Mouse (Mus musculus): ENCODE measurements at regions not wholly inside any gene's neighbourhood (a gene's known extent, or its start where the extent isn't known, plus 50 kb on each side); places are given as distances from the start of the nearest gene placed in this dataset.
A peak's percentile ranks its signal among the peaks of the same experiment; 100 is the strongest.

- no peak for DNase-seq
Measured at GRCm38 (mm10) chr3:151931096-151931495, 93.7 kb upstream of the Ptgfr start.

DNA sequence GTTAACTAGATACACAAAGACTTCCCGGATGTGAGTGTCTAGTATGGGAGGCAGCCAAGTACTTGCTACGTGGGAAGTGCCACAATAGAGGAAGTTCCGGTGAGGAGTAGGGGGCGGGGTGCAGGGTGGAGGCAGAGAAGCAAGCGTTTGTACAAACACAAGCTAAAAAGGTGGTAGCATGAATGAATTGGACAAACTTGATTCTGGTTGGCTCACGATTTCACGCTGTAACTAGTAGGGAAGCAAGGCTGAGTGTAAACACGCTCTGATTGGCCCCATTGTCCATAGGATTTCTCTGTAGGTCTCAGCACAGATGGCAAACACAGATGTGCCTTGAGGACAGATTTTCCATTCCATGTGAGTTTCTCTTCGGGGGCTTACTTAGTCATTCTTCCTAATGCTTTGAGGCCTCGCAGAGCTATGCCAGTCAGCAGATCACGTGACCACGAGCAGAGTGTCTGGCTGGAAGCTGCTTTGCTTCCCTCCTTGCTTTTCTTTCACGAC lies 76.6 kb upstream of the Ptgfr start:
- DNase-seq, result peak; percentile 15 to 64

DNA sequence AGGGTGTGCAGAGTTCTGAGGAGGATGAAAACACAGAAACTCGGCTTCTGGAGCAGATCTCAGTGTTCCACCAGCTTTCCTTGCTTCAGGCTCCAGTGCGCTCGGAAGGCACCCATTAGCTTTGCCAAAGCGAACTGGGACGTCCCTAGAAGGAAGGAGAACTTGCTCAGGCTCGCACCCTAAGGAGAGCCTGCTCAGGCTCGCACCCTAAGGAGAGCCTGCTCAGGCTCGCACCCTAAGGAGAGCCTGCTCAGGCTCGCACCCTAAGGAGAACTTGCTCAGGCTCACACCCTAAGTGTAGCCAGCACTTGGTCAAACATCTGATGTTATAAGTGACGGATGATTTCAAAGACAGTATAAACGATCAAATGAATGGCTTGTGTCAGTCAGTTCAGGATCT lies 74.9 kb upstream of the Ptgfr start:
- DNase-seq, result peak; percentile 15 to 30

DNA sequence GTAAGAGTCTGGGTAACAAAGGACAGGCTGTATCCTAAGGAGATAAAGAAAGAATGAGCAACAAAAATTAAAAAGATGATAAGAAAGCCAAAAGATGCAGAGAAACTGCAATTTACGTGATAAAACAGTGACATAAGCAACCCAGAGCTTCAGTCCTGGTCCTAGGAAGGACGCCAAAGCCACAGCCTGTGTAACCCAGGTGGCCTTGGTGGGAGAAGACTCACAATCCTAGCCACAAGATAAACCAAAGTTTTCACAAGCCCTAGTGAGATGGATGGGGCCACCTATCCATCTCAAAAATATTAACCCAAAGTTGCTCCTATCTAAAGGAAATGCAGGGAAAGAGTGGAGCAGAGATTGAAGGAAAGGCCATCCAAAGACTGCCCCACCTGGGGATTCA lies 73.4 kb upstream of the Ptgfr start:
- DNase-seq, result peak in 1 of 2 experiments; percentile 53

GRCm38 (mm10) chr3:151909344-151909743 lies 71.9 kb upstream of the Ptgfr start:
- DNase-seq, result no peak

GRCm38 (mm10) chr3:151908886-151909285 lies 71.5 kb upstream of the Ptgfr start:
- DNase-seq, result no peak

DNA sequence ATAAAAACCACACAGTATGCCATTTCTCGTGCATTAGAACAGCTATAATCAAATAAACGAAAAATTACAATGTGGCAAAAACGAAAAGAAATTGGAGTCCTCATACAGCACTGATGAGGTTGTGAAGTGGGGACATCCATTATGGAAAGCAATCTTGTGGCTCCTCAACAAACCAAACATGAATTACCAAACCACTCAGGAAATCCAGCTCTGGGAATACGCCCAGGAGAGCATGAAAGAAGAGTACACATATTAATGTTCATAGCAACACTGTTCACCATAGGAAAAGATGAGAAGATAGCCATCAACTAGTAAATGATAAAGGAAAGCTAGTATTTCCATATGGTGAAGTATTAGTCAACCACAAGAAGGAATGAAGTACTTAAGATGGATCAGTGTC lies 68.3 kb upstream of the Ptgfr start:
- no peak for DNase-seq

DNA sequence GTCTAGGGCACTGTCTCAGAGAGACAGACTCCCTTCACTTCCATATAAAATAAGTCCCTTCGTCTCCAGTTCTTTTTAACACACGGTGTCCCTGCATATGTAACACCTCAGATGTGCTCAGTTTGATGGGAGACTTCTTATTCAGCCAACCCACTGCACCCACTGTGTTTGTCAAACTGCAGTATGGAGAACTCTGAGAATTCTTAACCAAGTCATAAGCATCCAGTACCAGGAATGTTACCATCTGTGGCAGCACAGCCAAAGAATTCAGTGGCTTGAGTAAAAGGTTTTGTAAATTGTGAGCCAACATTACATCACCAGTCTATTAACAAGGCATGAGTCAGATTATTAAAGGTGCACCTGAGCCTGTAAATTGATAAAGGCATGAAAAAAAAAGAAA lies 65.7 kb upstream of the Ptgfr start:
- DNase-seq, result no peak

- no peak for DNase-seq
Measured at GRCm38 (mm10) chr3:151902216-151902827, 64.9 kb upstream of the Ptgfr start.

GRCm38 (mm10) chr3:151899676-151900075 lies 62.2 kb upstream of the Ptgfr start:
- DNase-seq, result no peak

DNA sequence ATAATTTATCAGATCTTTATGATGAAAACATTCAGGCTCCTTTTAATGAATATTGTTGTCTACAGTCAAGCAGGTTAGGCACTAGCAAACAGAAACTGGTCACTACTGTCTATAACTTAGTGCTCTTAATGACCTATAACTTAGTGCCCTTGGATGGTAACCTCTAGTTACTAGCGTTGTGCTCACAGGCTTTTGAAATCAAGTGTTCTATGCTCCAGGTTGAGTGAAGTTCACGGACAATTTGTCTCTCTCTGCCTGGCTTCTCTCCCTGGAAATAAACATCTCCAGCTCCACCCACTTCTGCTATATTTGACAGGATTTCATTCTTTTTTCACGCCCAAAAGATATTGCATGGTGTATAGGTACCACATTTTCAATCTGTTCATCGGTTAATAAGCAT lies 61.7 kb upstream of the Ptgfr start:
- DNase-seq, result no peak

DNA sequence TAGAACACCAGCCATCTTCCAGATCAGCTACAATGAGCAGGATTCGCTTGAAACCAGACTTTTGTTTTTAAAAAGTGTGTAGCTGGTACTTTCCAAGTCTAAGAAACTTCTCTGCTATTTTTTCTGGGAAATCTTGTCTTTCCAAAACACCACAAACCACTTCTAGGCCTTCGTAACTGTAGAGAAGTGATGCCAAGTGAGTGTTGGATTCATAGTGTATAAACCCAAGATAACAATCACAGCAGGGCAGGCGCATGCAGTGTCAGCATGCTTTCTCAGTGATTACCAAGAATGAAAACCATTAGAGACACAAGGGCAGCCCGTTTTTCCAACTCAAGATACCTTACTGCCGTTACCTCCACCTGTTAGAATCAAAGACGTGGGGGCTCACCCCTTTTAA lies 58.9 kb upstream of the Ptgfr start:
- no peak for DNase-seq

- DNase-seq, result no peak
Measured at GRCm38 (mm10) chr3:151894712-151895111, 57.3 kb upstream of the Ptgfr start.

GRCm38 (mm10) chr3:151893421-151894235 lies 56.2 kb upstream of the Ptgfr start:
- DNase-seq, result no peak

DNA sequence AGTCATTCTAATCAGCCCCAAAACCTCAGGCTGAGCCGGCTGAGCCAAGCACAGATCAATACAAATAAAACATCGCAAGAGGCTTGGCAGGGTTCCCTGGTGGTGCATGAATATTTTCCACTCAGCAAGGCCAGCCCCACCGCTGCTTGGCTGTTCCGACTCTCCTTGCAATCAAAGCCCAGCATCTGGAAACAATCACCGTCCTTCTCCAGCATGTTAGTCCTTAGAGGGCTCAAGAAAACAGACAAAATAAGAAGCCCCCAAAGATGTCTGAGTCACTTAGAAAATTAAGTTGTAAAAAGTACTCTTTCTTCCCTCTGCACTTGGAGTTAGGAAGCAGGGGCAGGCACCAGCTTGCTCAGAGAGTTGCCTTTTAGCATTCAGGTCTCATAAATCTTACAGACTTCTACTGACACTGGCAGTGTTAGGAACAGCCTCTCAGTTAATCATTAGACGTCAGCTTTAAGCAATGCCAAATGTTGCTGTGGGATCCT lies 54.4 kb upstream of the Ptgfr start:
- peak; percentile 71 to 74 for DNase-seq

GRCm38 (mm10) chr3:151891336-151891735 lies 53.9 kb upstream of the Ptgfr start:
- DNase-seq, result no peak

DNA sequence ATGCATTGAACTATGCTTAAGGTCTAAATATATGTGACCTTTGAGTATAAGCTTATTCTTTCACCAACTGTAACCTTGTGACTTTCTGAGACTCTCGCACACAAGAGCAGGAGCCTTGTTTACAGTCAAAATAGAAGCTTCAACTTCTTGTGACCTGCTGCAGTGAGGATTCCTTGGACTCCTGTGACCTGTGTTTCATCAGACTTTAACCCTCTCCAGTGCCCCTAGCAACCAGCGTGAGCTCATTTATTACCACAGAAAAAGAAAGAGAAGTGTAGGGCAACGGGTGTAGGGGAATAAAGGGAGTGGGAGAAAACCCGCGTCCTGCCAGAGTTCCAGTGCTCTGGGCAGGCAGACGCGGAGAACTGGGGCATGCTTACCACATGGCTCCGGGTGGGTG lies 52.3 kb upstream of the Ptgfr start:
- DNase-seq, result no peak

Measured in adrenal gland, postnatal 36 days (tissue).